Mouse (Mus musculus) thymus, adult 18-20 months (tissue): ENCODE results near the gene Hoxd10.

Experiments
- DNase-seq, 2 experiments: peaks; one replicate each; pipeline ENCODE4 v3.0.0; 2022; ENCODE audit warnings: mixed read lengths in 2 of 2

Hoxd10 gene

GRCm38 (mm10) chr2:74667191-74667841, 24.4 kb upstream of the Hoxd10 start:
- DNase-seq, result no peak

GRCm38 (mm10) chr2:74667842-74668357, 23.8 kb upstream of the Hoxd10 start, which contains the start of gene Hoxd13:
TSS of gene Hoxd13 (plus strand) at chr2:74668310.
- no peak for DNase-seq

- no peak for DNase-seq
These were observed 23.1 kb upstream of the Hoxd10 start for GRCm38 (mm10) chr2:74668370-74669229.

GRCm38 (mm10) chr2:74669230-74669578, 22.5 kb upstream of the Hoxd10 start:
- DNase-seq, result no peak

- DNase-seq, result no peak
These were observed 22.0 kb upstream of the Hoxd10 start for GRCm38 (mm10) chr2:74669650-74670235.

GRCm38 (mm10) chr2:74670632-74671188, 21.0 kb upstream of the Hoxd10 start:
- DNase-seq, result no peak

GRCm38 (mm10) chr2:74671847-74672246, 19.9 kb upstream of the Hoxd10 start:
- no peak for DNase-seq

- no peak for DNase-seq
These were observed 19.0 kb upstream of the Hoxd10 start for GRCm38 (mm10) chr2:74672481-74673362.

- no peak for DNase-seq
These were observed 17.8 kb upstream of the Hoxd10 start for GRCm38 (mm10) chr2:74673835-74674425.

GRCm38 (mm10) chr2:74674881-74675665, 16.7 kb upstream of the Hoxd10 start, which contains the start of gene Hoxd12:
TSS of gene Hoxd12 (plus strand) at chr2:74675013.
- DNase-seq, result no peak

- no peak for DNase-seq
These were observed 15.9 kb upstream of the Hoxd10 start for GRCm38 (mm10) chr2:74675666-74676282.

- no peak for DNase-seq
These were observed 15.2 kb upstream of the Hoxd10 start for GRCm38 (mm10) chr2:74676376-74677052.

GRCm38 (mm10) chr2:74677106-74677505, 14.6 kb upstream of the Hoxd10 start:
- DNase-seq, result no peak

GRCm38 (mm10) chr2:74678891-74679595, 12.7 kb upstream of the Hoxd10 start, which contains the start of gene Hoxd11:
TSS of gene Hoxd11 (plus strand) at chr2:74679557.
- no peak for DNase-seq

- DNase-seq, result no peak
These were observed 12.1 kb upstream of the Hoxd10 start for GRCm38 (mm10) chr2:74679596-74679971.

GRCm38 (mm10) chr2:74679980-74680379, 11.7 kb upstream of the Hoxd10 start:
- no peak for DNase-seq

GRCm38 (mm10) chr2:74680561-74681398, 10.9 kb upstream of the Hoxd10 start:
- DNase-seq, result no peak
